Mouse (Mus musculus): ENCODE data around the gene Bmper. TPM values are rescaled to one million over a fixed set of nuclear protein-coding genes. Genes with fewer than 3 reads are reported as not detected.

The Bmper gene
- total and polyA plus RNA-seq, 2 experiments from 2014 or later = 6.7 to 9.9 TPM

GRCm38 (mm10) chr9:23460721-23461120, 237.8 kb downstream of the Bmper start:
- H3K4me2 ChIP-seq (ENCODE audit: low read depth, low read length) = no peak overlapping the region
- ATAC-seq (no peak), DNase-seq (ENCODE audit: low spot score) (peak; percentile 23)
- no peak overlapping the region for H3K9ac ChIP-seq (replicated peaks; ENCODE audit: low read length)
- no peaks in the 10 kb centered on the region for H3K4me1 ChIP-seq (ENCODE audit: insufficient read depth, low read length)
- H3K36me3 ChIP-seq (ENCODE audit: insufficient read depth, low read length) = no peaks in the 10 kb centered on the region
- H3K4me3 ChIP-seq (ENCODE audit: low read length) = no peak overlapping the region
- no peak for TF ChIP-seq CTCF (IDR thresholded peaks at IDR 0.05; ENCODE audit: low read depth)
- 34% methylated on average over 4 of the region's 4 CpGs for WGBS
- no peaks in the 10 kb centered on the region for H3K27me3 ChIP-seq (ENCODE audit: insufficient read depth, low read length)
- no peaks in the 10 kb centered on the region for H3K9me3 ChIP-seq (ENCODE audit: low read length)
- H3K27ac ChIP-seq = no peak overlapping the region

DNA sequence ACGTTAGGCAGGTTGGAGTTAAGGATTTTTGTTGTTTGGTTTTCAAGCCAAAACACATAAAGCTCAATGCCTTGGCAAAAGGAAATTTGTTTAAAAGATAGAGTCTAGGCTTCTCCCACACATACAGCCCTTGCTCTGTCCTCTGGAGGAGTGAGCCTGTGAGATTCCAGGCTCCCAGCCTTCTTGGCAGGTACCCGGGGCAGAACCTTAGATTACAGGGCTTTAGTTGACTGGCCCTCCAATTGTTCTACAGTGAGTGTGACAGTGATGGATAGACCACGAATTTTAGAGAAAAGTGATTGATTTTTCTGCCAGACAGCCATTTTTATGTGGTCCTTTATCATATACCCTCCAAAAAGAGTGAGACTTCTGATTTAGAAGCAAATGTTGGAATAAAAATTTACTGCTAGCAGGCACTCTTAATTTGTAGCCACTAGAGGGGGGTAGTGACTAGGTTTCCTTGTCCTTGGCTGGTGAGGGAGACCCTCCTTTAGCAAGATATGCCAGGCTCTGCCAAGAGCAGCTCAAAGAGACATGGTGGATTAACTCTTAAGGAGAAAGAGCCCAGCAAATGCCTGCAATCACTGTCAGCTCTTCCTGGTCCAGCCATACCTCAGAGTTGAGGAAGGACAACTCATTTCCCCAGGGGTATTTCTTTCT, 240.2 kb downstream of the Bmper start:
- H3K4me1 ChIP-seq (ENCODE audit: insufficient read depth, low read length) = no peaks in the 10 kb centered on the region
- ATAC-seq = peak; percentile 86
- no peak overlapping the region for H3K9ac ChIP-seq (replicated peaks; ENCODE audit: low read length)
- WGBS = 40% methylated on average over 3 of the region's 3 CpGs
- no peak overlapping the region for H3K27ac ChIP-seq
- H3K4me2 ChIP-seq (ENCODE audit: low read depth, low read length) = no peak overlapping the region
- no peaks in the 10 kb centered on the region for H3K27me3 ChIP-seq (ENCODE audit: insufficient read depth, low read length)
- TF ChIP-seq CTCF (IDR thresholded peaks at IDR 0.05; ENCODE audit: low read depth) = peak; percentile 84
- no peaks in the 10 kb centered on the region for H3K9me3 ChIP-seq (ENCODE audit: low read length)
- peak; percentile 94 for DNase-seq (ENCODE audit: low spot score)
- no peak overlapping the region for H3K4me3 ChIP-seq (ENCODE audit: low read length)
- H3K36me3 ChIP-seq (ENCODE audit: insufficient read depth, low read length) = no peaks in the 10 kb centered on the region

DNA sequence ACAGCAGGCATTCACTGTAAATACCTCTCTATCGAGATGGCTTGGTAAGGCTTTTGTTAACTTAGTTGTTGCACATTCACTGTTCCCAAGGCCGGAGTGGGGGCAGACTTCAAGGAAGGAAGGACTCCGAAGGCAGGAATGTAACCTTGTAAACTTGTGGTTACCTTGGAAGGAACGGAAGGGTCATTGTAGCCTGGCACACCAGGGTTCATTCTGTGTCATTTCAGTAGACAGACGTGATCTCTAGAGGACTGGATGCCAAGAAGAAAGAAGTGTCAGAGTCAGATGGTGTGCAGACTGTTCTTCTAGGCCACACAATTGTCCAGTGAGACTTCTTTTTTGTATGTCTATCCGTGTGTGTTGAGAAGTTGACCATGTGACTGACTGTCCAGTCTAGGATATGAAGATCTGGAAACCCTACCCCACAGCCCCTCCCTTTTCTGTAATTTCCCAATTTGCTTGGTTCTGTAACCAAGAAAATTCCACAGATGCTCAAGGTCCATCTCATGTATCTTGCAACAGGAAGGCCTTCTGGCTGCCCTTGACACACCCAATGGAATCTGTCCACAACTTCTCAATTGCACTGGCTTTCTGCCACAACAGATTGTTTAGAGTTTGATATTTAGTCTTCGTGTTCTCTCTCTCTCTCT, 242.2 kb downstream of the Bmper start:
- no peak overlapping the region for H3K4me3 ChIP-seq (ENCODE audit: low read length)
- no peak overlapping the region for H3K27ac ChIP-seq
- no peaks in the 10 kb centered on the region for H3K27me3 ChIP-seq (ENCODE audit: insufficient read depth, low read length)
- H3K4me1 ChIP-seq (ENCODE audit: insufficient read depth, low read length) = no peaks in the 10 kb centered on the region
- WGBS = 79% methylated on average over 7 of the region's 7 CpGs
- no peak for TF ChIP-seq CTCF (IDR thresholded peaks at IDR 0.05; ENCODE audit: low read depth)
- no peak overlapping the region for H3K9ac ChIP-seq (replicated peaks; ENCODE audit: low read length)
- H3K36me3 ChIP-seq (ENCODE audit: insufficient read depth, low read length) = no peaks in the 10 kb centered on the region
- no peak overlapping the region for H3K4me2 ChIP-seq (ENCODE audit: low read depth, low read length)
- DNase-seq (ENCODE audit: low spot score) = no peak
- H3K9me3 ChIP-seq (ENCODE audit: low read length) = no peaks in the 10 kb centered on the region
- no peak for ATAC-seq

DNA sequence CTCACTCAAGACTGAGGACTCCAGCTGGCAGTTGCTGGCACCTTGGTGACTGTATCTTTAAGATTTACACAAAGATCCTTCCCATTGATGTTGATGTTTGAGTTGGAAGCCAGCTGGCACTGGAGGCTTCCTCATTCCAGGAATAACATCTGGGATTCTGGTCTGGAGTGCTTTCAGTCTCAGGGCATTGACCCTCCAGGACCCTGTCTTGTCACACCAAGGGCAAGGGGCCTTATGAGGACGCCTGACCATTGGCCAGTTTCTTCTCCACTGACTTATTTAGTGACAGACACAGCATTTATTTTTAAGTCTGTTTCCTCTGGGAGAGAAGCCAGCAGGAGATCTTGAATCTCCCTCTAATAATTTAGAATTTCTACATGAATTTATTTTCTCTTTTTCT, 247.0 kb downstream of the Bmper start:
- H3K27me3 ChIP-seq (ENCODE audit: insufficient read depth, low read length) = no peaks in the 10 kb centered on the region
- no peak for DNase-seq (ENCODE audit: low spot score)
- ATAC-seq = no peak
- H3K4me2 ChIP-seq (ENCODE audit: low read depth, low read length) = no peak overlapping the region
- no peaks in the 10 kb centered on the region for H3K9me3 ChIP-seq (ENCODE audit: low read length)
- H3K9ac ChIP-seq (replicated peaks; ENCODE audit: low read length) = no peak overlapping the region
- no peak overlapping the region for H3K27ac ChIP-seq
- WGBS = 52% methylated on average over 1 of the region's 1 CpGs
- H3K4me1 ChIP-seq (ENCODE audit: insufficient read depth, low read length) = no peaks in the 10 kb centered on the region
- H3K36me3 ChIP-seq (ENCODE audit: insufficient read depth, low read length) = no peaks in the 10 kb centered on the region
- no peak for TF ChIP-seq CTCF (IDR thresholded peaks at IDR 0.05; ENCODE audit: low read depth)
- H3K4me3 ChIP-seq (ENCODE audit: low read length) = no peak overlapping the region

DNA sequence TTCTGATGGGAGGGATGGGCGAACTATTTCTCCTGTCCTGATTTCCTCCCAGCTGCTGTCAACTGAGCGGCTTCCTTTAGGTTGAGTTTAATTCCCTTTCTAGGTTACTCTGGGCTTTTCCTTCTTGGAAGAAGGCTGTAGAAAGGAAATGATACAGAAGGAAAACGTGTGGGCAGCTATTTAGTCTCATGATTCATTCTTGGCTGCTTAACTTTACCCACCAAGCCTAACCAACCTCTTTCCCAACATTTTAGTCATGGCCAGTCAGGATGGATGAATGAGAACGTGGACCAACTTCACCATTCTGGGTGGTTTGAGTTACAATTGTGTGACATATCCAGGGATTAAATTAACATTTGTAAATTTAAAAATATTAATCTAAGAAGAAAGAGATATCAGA, 263.0 kb downstream of the Bmper start:
- TF ChIP-seq CTCF (IDR thresholded peaks at IDR 0.05; ENCODE audit: low read depth) = no peak
- no peak for DNase-seq (ENCODE audit: low spot score)
- no peak for ATAC-seq
- Histone ChIP-seq H3K4me2 (ENCODE audit: low read depth, low read length) (no peak overlapping the region), H3K36me3 (ENCODE audit: insufficient read depth, low read length) (no peaks in the 10 kb centered on the region), H3K9me3 (ENCODE audit: low read length) (no peaks in the 10 kb centered on the region), H3K9ac (replicated peaks; ENCODE audit: low read length) (no peak overlapping the region), H3K4me1 (ENCODE audit: insufficient read depth, low read length) (no peaks in the 10 kb centered on the region), H3K27ac (no peak overlapping the region), H3K27me3 (ENCODE audit: insufficient read depth, low read length) (no peaks in the 10 kb centered on the region), H3K4me3 (ENCODE audit: low read length) (no peak overlapping the region)
- 84% methylated on average over 4 of the region's 4 CpGs for WGBS

DNA sequence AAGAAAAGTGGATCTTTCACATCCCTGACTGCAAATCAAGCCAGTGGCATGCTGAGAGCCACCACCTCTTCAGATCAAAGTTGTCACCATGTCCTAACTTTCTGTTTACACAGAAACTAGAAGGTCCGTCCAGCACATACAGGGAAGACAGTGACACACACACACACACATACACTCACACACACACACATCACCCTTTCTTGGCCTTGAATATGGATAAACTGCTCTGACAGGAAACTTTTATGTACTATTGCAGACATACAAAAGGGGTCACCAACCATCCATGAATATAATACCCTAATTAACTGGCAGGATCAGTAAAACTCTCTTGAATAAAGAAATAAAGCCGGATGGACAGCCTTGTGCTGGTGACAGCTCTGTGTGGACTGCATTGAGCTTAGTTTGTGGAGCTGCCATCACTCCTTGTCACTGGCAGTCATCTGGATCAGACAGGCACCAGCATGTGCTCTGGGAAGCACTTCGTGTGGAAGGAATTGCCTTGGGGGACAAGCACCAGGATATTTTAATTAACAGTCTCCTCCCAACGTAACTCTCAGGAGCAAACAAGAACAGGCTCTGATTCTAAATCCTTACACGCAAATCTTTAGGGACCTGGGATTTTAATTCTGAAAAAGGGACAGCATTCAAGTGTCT, 264.0 kb downstream of the Bmper start:
- ATAC-seq = peak; percentile 78
- Histone ChIP-seq H3K36me3 (ENCODE audit: insufficient read depth, low read length) (no peaks in the 10 kb centered on the region), H3K27ac (no peak overlapping the region), H3K4me2 (ENCODE audit: low read depth, low read length) (no peak overlapping the region), H3K9me3 (ENCODE audit: low read length) (no peaks in the 10 kb centered on the region), H3K27me3 (ENCODE audit: insufficient read depth, low read length) (no peaks in the 10 kb centered on the region), H3K4me1 (ENCODE audit: insufficient read depth, low read length) (no peaks in the 10 kb centered on the region), H3K4me3 (ENCODE audit: low read length) (no peak overlapping the region), H3K9ac (replicated peaks; ENCODE audit: low read length) (no peak overlapping the region)
- no peak for TF ChIP-seq CTCF (IDR thresholded peaks at IDR 0.05; ENCODE audit: low read depth)
- DNase-seq (ENCODE audit: low spot score) = peak; percentile 35
- 26% methylated on average over 5 of the region's 5 CpGs for WGBS

DNA sequence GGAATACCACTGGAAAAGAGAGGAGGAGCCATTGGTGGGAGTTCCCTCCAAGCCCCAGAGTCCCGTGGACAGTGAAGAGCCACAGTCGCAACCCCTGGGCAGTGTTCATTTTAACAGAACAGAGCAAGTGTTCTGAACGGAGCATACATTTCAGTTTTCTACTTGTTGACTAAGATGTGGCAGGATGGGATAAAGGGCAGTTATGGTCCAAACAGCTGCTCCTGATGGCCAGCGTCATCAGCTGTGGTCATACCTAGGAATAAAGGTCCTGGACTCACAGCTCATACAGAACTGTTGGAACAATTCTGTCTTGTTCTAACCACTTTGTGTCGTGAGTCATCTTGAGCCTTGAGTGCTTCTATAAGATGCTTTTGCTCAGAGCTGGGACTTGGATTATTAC, 265.4 kb downstream of the Bmper start:
- no peaks in the 10 kb centered on the region for H3K4me1 ChIP-seq (ENCODE audit: insufficient read depth, low read length)
- H3K27ac ChIP-seq = no peak overlapping the region
- no peak overlapping the region for H3K4me3 ChIP-seq (ENCODE audit: low read length)
- H3K9ac ChIP-seq (replicated peaks; ENCODE audit: low read length) = no peak overlapping the region
- no peaks in the 10 kb centered on the region for H3K36me3 ChIP-seq (ENCODE audit: insufficient read depth, low read length)
- no peak for TF ChIP-seq CTCF (IDR thresholded peaks at IDR 0.05; ENCODE audit: low read depth)
- H3K4me2 ChIP-seq (ENCODE audit: low read depth, low read length) = no peak overlapping the region
- H3K9me3 ChIP-seq (ENCODE audit: low read length) = no peaks in the 10 kb centered on the region
- H3K27me3 ChIP-seq (ENCODE audit: insufficient read depth, low read length) = no peaks in the 10 kb centered on the region
- 94% methylated on average over 5 of the region's 5 CpGs for WGBS
- ATAC-seq (no peak), DNase-seq (ENCODE audit: low spot score) (no peak)

All from hindbrain, postnatal 0 days (tissue).